Mouse (Mus musculus) E14TG2a.4 (cell line): ENCODE results near the gene Myrf.

Source experiments
- CTCF ChIP-seq: conservative IDR thresholded peaks from 2 replicates; pipeline ENCODE4 v1.5.1; 2014; ENCODE audit warnings: low read length
- NANOG ChIP-seq: IDR thresholded peaks from 2 replicates; pipeline ENCODE4 v1.6.1; 2014; ENCODE audit warnings: borderline replicate concordance, low read length, mixed read lengths
- POU5F1 ChIP-seq: IDR thresholded peaks from 2 replicates; pipeline ENCODE4 v1.6.1; 2014; ENCODE audit warnings: low read length, borderline replicate concordance

DNA sequence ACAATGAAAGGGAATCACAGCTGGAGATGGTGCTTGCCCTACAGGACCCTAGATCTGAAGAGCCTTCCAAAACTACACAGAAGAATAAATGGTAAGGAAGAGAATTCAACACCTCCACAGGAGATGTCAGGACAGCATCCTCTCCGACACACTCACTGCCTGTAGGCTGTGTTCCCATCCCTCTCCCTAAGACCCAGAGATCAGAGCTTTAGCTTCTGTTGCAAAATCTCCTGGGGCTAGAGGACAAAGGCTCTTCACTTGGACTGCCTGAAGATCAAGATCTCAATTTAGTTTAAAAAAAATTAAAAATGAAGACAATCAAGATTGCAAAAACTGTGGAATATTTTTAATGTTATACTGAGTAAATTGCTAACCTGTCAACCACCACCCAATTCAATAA, 64.1 kb downstream of the Myrf start:
- TF ChIP-seq CTCF, result no peak
- no peak for TF ChIP-seq NANOG
- no peak for TF ChIP-seq POU5F1
